Mouse (Mus musculus): ENCODE data around the gene Tubgcp3. TPM values are rescaled to one million over a fixed set of nuclear protein-coding genes. Genes with fewer than 3 reads are reported as not detected.
"Not testable (repeated sequence)": the region's sequence is repeated elsewhere in the genome, so short reads cannot be mapped to it uniquely, and the experiment has no call there.

The Tubgcp3 gene
- polyA plus RNA-seq, 1 experiment from 2014 or later: 56.1 TPM

DNA sequence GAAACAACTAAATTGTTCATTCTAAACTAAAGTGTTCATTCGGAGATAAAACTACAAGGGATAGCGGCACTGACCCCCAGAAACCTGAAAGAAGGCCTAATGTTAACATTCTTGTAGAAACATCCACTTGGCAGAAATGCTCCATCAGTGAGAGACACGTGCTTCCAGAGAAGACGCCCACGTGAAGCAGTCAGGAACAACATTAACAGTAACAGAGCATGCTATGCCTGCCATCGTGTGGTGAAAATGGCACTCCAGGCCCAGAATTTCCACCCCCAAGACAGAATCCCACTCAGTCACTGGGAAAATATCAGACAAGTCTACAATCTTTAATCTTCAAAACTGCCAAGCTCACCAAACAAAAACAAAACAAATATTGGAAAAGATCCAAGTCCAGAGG is 3.2 kb downstream of the Tubgcp3 start:
- no peak overlapping the region for H3K4me3 ChIP-seq
- H3K9ac ChIP-seq (replicated peaks): no peak overlapping the region

DNA sequence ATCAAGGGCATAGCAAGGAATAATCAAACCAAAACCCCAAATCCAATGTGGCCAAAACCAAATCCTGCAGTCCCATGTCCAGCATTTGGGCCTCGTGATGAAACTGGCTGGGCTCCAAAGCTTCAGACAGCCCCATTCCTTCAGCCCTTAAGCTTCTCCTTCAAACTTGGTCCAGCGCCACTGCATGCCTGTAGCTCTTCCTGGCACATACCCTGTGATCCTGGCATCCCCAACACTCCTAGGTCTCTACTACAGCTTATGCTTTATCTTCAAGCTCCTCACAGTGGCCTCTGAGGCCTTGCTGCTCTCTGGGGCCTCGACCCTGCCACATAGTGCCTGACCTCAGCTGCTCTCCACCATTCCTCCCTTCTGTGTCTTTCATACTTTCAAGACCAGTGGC is 5.5 kb downstream of the Tubgcp3 start:
- H3K27me3 ChIP-seq; H3K9me3 ChIP-seq; ATAC-seq (ENCODE audit: low FRiP score, low read depth); H3K4me3 ChIP-seq; H3K27ac ChIP-seq (replicated peaks); H3K4me2 ChIP-seq (replicated peaks); H3K36me3 ChIP-seq; H3K9ac ChIP-seq (replicated peaks): not testable (repeated sequence)
- H3K4me1 ChIP-seq: peaks cover 11% of the 10 kb centered on the region
- WGBS: 92% methylated on average over 3 of the region's 3 CpGs

More for the DNA sequence above, 3.2 kb downstream of the Tubgcp3 start:
- WGBS: 94% methylated on average over 6 of the region's 6 CpGs
- Histone ChIP-seq H3K4me2 (replicated peaks) (no peak overlapping the region), H3K27me3 (peaks cover 9% of the 10 kb centered on the region), H3K4me1 (peaks cover 19% of the 10 kb centered on the region), H3K9me3 (no peaks in the 10 kb centered on the region), H3K36me3 (no peaks in the 10 kb centered on the region), H3K27ac (replicated peaks) (no peak overlapping the region)
- no peak for ATAC-seq (ENCODE audit: low FRiP score, low read depth)

DNA sequence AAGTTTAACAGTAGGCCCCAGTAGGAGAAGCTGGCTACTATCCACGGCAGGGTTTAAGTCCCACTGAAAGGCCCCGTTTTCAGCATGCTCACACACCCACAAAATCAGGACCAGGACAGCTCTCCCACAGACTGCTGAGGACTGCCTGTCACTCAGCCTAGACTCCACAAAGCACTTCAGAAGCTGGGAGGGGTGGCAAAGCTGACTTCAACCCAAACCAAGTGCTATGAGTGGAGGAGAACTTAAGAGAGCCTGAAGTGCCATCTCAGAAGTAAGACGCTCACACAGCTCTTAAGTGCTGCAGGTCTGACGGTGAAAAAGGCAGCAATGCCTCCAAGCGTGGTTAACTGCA is 9.0 kb downstream of the Tubgcp3 start:
- H3K9me3 ChIP-seq: no peaks in the 10 kb centered on the region
- no peak overlapping the region for H3K4me2 ChIP-seq (replicated peaks)
- H3K36me3 ChIP-seq: peaks cover 35% of the 10 kb centered on the region
- H3K9ac ChIP-seq (replicated peaks): no peak overlapping the region
- WGBS: 89% methylated on average over 5 of the region's 5 CpGs
- no peak overlapping the region for H3K4me3 ChIP-seq
- no peak overlapping the region for H3K27ac ChIP-seq (replicated peaks)
- no peaks in the 10 kb centered on the region for H3K27me3 ChIP-seq
- ATAC-seq (ENCODE audit: low FRiP score, low read depth): no peak
- no peaks in the 10 kb centered on the region for H3K4me1 ChIP-seq

DNA sequence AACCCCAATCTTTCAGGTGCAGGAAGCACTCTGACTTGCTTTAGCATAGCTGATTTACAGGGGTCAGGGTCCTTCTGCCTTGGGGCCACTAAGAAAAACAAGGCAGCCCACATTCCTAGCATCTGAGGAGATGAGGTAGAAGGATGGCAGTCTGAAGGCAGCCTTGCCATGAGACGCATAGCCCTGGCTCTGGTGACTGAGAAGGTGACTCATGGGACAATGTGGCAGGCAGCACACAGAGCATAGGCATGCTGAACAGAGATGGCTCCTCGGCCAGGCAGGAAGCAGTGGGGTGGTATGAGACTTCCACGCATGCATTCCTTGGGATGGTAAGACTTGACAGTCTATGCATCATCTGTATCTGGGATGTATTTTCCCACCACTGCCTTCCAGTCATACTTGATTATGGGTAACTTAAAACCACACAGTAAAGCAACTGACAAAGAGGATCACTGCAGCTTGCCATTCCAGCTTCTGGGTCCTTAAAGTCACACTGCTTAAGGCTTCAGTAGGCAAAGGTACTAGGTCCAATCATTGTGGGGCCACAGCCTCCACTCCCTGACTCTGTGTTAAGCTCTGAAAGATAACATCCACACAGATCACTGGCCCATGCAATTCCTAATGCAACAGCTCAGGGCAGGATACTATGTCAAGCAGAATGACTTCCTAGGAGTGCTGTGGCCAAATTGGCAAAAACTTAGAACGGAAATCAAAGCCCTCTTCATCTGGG is 9.5 kb downstream of the Tubgcp3 start:
- H3K9me3 ChIP-seq: no peaks in the 10 kb centered on the region
- no peaks in the 10 kb centered on the region for H3K27me3 ChIP-seq
- ATAC-seq (ENCODE audit: low FRiP score, low read depth): no peak
- H3K4me2 ChIP-seq (replicated peaks): no peak overlapping the region
- no peak overlapping the region for H3K27ac ChIP-seq (replicated peaks)
- H3K36me3 ChIP-seq: peaks cover 41% of the 10 kb centered on the region
- H3K4me3 ChIP-seq: no peak overlapping the region
- H3K9ac ChIP-seq (replicated peaks): no peak overlapping the region
- 88% methylated on average over 4 of the region's 4 CpGs for WGBS
- no peaks in the 10 kb centered on the region for H3K4me1 ChIP-seq

DNA sequence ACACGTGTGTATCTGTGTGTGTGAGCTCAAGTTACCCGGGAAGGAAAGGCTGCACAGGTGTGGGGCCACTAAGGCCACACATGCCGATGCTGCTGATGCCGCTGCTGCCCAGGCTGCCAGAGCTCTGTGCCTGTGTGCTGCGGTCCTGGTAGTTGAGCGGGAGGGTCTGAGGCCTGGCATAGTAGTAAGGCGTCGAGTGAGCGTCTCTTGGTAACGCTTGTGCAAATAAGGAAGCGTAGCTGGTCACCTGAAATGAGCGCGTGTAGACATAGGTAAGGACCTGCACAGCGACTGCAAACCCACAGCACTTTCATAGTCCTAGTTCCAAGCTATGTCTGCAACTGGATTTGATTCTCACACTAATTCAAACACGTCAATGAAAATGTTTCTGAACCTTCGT is 14.6 kb downstream of the Tubgcp3 start:
- H3K9me3 ChIP-seq: no peaks in the 10 kb centered on the region
- H3K9ac ChIP-seq (replicated peaks): no peak overlapping the region
- no peak overlapping the region for H3K4me2 ChIP-seq (replicated peaks)
- no peak for ATAC-seq (ENCODE audit: low FRiP score, low read depth)
- no peaks in the 10 kb centered on the region for H3K27me3 ChIP-seq
- no peak overlapping the region for H3K27ac ChIP-seq (replicated peaks)
- H3K4me1 ChIP-seq: no peaks in the 10 kb centered on the region
- WGBS: 96% methylated on average over 16 of the region's 16 CpGs
- no peak overlapping the region for H3K4me3 ChIP-seq
- peaks cover 87% of the 10 kb centered on the region for H3K36me3 ChIP-seq

DNA sequence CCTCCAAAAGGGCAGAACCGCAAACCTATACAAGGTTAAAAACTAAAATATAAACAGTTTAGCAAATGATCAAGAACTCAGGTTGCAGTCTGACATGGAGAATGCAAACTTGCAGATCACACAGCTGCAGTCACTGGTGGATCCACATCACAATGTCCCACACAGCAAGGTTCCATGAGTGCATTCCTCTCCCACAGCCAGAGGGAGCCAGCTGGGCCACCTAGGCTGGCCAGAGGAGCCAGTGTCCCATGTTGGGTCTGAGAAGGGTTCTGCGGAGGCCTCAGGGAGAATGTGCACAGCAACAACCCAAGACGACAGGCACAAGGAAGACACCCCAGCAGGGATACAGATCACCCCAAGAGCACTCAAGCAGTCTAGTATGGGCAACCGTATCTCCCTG is 20.8 kb downstream of the Tubgcp3 start:
- Histone ChIP-seq H3K4me1 (no peaks in the 10 kb centered on the region), H3K9ac (replicated peaks) (no peak overlapping the region), H3K4me2 (replicated peaks) (no peak overlapping the region), H3K27ac (replicated peaks) (no peak overlapping the region), H3K27me3 (no peaks in the 10 kb centered on the region), H3K9me3 (no peaks in the 10 kb centered on the region), H3K4me3 (no peak overlapping the region), H3K36me3 (peaks cover 88% of the 10 kb centered on the region)
- WGBS: 80% methylated on average over 4 of the region's 4 CpGs
- no peak for ATAC-seq (ENCODE audit: low FRiP score, low read depth)

DNA sequence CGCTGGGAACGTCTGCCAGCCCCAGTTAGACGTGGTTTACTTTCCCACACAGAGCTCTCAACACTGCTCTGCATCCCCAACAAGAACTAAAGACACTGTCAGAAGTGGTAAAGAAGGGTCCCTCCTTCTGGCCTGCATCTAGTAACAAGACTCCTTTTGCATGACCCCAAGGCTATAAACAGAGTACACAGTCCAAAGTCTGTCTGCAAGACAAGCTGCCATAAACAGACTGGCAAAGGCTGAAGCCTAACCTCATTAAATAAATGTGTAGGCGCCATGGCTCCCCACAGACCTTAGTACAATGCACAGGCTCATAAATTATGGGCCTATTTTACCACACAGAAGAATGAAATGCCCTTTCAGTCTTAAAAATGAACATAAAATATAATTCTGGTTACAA is 21.6 kb downstream of the Tubgcp3 start:
- H3K4me1 ChIP-seq: no peaks in the 10 kb centered on the region
- peaks cover 84% of the 10 kb centered on the region for H3K36me3 ChIP-seq
- no peak overlapping the region for H3K4me3 ChIP-seq
- H3K4me2 ChIP-seq (replicated peaks): no peak overlapping the region
- no peak overlapping the region for H3K9ac ChIP-seq (replicated peaks)
- no peaks in the 10 kb centered on the region for H3K9me3 ChIP-seq
- ATAC-seq (ENCODE audit: low FRiP score, low read depth): no peak
- no peaks in the 10 kb centered on the region for H3K27me3 ChIP-seq
- 83% methylated on average over 4 of the region's 4 CpGs for WGBS
- no peak overlapping the region for H3K27ac ChIP-seq (replicated peaks)

DNA sequence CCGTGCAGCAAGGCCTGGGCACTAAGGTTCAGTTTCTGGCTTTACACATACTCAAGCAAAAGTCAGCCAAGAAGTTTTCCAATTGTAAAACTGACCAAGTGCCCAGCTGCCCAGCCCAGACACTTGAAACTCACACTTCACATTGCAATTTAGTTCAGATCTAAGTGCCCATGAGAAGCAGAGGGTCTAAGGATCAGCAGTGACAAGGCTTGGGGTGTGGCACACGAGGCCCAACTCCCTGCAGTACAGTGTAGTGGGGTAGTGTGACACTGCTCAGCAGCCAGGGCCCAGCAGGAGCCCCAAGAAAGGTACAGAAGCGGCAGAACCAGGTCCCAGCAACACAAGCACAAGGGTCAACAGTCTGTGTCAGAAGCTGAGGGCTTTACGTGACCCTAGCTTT is 23.1 kb downstream of the Tubgcp3 start:
- no peak for ATAC-seq (ENCODE audit: low FRiP score, low read depth)
- H3K27me3 ChIP-seq: no peaks in the 10 kb centered on the region
- H3K27ac ChIP-seq (replicated peaks): no peak overlapping the region
- no peak overlapping the region for H3K4me3 ChIP-seq
- no peaks in the 10 kb centered on the region for H3K9me3 ChIP-seq
- peaks cover 76% of the 10 kb centered on the region for H3K36me3 ChIP-seq
- WGBS: 86% methylated on average over 4 of the region's 4 CpGs
- H3K9ac ChIP-seq (replicated peaks): no peak overlapping the region
- no peak overlapping the region for H3K4me2 ChIP-seq (replicated peaks)
- no peaks in the 10 kb centered on the region for H3K4me1 ChIP-seq

DNA sequence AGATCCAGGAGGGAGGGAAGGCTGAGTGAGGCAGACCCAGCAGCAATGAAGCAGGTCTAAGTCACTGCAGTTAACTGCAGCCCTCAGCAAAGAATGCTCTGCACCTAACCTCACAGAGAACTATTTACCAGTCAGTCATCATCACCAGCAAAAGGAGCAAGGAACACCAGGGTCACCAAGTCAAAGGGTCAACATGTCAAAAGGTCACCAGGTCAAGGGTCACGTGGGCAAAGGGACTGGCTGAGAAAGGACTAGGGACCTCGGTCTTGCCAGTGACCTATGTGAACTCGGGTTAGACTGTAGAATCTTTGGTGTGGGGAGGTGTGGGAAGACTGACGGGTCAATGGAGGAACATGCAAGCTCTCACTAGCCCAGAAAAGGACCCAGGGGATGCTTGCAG is 25.5 kb downstream of the Tubgcp3 start:
- Histone ChIP-seq H3K4me2 (replicated peaks) (no peak overlapping the region), H3K9me3 (no peaks in the 10 kb centered on the region), H3K27ac (replicated peaks) (no peak overlapping the region), H3K4me1 (no peaks in the 10 kb centered on the region), H3K27me3 (no peaks in the 10 kb centered on the region), H3K9ac (replicated peaks) (no peak overlapping the region), H3K4me3 (no peak overlapping the region), H3K36me3 (peaks cover 61% of the 10 kb centered on the region)
- 57% methylated on average over 4 of the region's 4 CpGs for WGBS
- no peak for ATAC-seq (ENCODE audit: low FRiP score, low read depth)

DNA sequence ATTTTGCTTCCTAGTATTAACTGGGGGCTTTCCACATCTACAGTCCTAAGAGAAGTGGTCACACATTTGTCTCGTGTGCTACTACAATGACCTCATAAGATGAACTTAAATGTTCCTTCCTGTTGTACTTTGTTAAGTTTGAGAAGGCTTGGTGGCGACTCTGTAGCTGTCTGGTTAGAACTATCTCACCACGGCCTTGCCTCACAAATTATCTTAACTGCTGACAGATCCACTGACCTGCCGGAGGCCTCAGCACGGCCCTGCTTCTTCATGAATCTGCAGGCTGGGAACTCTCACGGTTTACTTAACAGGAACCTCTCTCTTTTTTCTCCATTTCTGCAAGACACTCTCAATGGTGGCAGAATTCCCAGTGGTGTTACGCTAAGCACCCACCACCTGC is 27.2 kb downstream of the Tubgcp3 start:
- no peak for ATAC-seq (ENCODE audit: low FRiP score, low read depth)
- Histone ChIP-seq H3K27me3 (no peaks in the 10 kb centered on the region), H3K36me3 (peaks cover 60% of the 10 kb centered on the region)

DNA sequence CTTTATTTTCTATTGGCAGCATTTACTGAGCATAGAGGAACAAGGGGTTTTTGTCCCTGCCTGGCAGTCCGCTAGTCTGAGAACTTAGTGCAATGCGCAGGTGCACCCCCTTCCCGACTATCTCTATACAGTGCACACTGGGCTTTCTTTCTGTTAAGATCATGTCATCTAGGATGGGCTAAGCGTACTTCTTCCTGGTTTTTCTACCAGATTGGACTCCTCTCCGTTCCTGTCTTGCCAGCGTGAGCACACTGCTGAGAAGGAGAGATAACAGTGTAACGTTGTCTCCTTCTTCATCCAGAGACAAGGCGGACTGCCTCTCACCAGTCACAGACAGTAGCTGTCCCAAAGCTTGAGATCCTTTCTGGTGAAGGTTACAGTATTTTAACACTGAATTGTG is 27.7 kb downstream of the Tubgcp3 start:
- ATAC-seq (ENCODE audit: low FRiP score, low read depth): no peak
- Histone ChIP-seq H3K27ac (replicated peaks) (no peak overlapping the region), H3K4me1 (no peaks in the 10 kb centered on the region), H3K9ac (replicated peaks) (no peak overlapping the region), H3K4me2 (replicated peaks) (no peak overlapping the region), H3K9me3 (no peaks in the 10 kb centered on the region), H3K27me3 (no peaks in the 10 kb centered on the region), H3K36me3 (peaks cover 60% of the 10 kb centered on the region), H3K4me3 (no peak overlapping the region)
- 90% methylated on average over 8 of the region's 8 CpGs for WGBS

More for the DNA sequence above, 27.2 kb downstream of the Tubgcp3 start:
- Histone ChIP-seq H3K4me3 (no peak overlapping the region), H3K9me3 (no peaks in the 10 kb centered on the region), H3K9ac (replicated peaks) (no peak overlapping the region), H3K4me1 (no peaks in the 10 kb centered on the region), H3K27ac (replicated peaks) (no peak overlapping the region), H3K4me2 (replicated peaks) (no peak overlapping the region)
- 89% methylated on average over 7 of the region's 7 CpGs for WGBS

DNA sequence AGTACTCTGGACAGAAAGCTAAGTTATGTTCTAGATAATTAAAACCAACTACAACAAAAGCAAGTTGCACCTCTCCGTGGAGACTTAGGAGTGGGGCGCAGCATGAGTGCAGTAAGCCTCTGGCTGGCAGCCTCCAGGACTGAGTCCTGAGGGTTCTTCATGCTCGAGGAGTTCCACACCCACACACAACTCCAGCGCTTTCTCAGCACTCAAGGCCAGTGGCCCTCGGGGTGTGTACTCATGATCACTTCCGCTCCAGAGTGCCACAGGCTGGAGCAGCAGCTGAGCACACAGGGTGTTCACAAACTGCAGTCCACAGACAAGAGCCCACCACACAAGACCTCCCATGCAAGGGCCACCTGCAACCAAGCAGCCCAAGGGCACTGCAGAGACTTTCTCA is 30.5 kb downstream of the Tubgcp3 start:
- Histone ChIP-seq H3K4me1 (no peaks in the 10 kb centered on the region), H3K4me2 (replicated peaks) (no peak overlapping the region), H3K27me3 (no peaks in the 10 kb centered on the region), H3K27ac (replicated peaks) (no peak overlapping the region), H3K4me3 (no peak overlapping the region), H3K9ac (replicated peaks) (no peak overlapping the region), H3K9me3 (no peaks in the 10 kb centered on the region), H3K36me3 (peaks cover 61% of the 10 kb centered on the region)
- 95% methylated on average over 6 of the region's 6 CpGs for WGBS
- ATAC-seq (ENCODE audit: low FRiP score, low read depth): no peak

DNA sequence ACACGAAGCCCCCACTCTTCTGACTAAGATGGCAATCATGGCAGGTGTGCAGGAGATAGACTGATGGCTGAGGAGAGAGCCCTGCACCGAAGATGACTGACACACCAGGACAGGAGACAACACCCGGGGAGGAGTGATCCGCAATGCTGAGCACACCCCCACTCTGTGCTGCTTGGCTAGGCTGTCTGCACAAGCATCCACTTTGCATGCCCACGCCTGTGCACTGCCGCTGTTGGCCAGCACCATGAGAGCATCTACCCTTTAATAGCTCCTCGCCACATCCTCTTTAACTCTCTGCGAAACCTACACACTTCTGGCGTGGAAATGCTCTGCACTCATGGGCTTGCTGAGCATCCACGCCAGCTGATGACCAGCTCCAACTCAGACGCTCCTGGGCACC is 33.6 kb downstream of the Tubgcp3 start:
- no peak overlapping the region for H3K4me2 ChIP-seq (replicated peaks)
- H3K9me3 ChIP-seq: no peaks in the 10 kb centered on the region
- no peak for ATAC-seq (ENCODE audit: low FRiP score, low read depth)
- WGBS: 94% methylated on average over 11 of the region's 11 CpGs
- no peak overlapping the region for H3K27ac ChIP-seq (replicated peaks)
- H3K4me3 ChIP-seq: no peak overlapping the region
- no peaks in the 10 kb centered on the region for H3K27me3 ChIP-seq
- H3K9ac ChIP-seq (replicated peaks): no peak overlapping the region
- H3K36me3 ChIP-seq: peaks cover 70% of the 10 kb centered on the region
- no peaks in the 10 kb centered on the region for H3K4me1 ChIP-seq
